Mouse (Mus musculus): ENCODE measurements at regions not wholly inside any gene's neighbourhood (a gene's known extent, or its start where the extent isn't known, plus 50 kb on each side); places are given as distances from the start of the nearest gene placed in this dataset.

DNA sequence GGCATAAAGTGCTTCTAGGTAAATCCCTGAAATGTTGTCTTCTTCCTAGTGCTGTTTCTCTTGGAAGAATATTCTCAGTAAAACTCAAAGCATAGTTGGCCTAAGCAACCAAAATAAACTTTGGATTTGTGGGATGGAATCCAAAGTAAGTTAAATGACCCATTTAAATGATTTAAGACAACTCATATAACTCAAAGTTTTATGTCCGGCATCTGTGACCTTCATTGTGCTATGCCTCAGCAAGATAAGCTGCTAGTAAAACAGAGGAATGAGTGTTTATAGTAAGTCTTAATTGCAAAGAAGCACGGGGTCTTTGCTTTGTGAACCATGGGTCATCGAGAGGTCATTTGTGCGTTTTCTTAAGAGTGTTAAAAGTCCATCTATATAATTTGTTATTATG lies 368.0 kb upstream of the Stxbp6 start:
- no peak for TF ChIP-seq NRF1 (IDR thresholded peaks at IDR 0.05; ENCODE audit: low read depth, low read length)
- no peak for TF ChIP-seq CTCF (conservative IDR thresholded peaks at IDR 0.05 in 1 of 2, IDR thresholded peaks at IDR 0.05 in 1 of 2; ENCODE audit: low read depth in 2 of 2, low read length in 2 of 2)
- no peak for TF ChIP-seq POLR2A (IDR thresholded peaks at IDR 0.05; ENCODE audit: low read depth, low read length)
- TF ChIP-seq CHD2 (IDR thresholded peaks at IDR 0.05; ENCODE audit: low read length): no peak
- TF ChIP-seq EP300 (IDR thresholded peaks at IDR 0.05; ENCODE audit: low read length): no peak
- TF ChIP-seq ZNF384 (IDR thresholded peaks at IDR 0.05; ENCODE audit: low read depth, low read length): no peak
- TF ChIP-seq RCOR1 (conservative IDR thresholded peaks at IDR 0.05; ENCODE audit: low read depth, low read length): no peak
- TF ChIP-seq ELF1 (IDR thresholded peaks at IDR 0.05; ENCODE audit: low read depth, low read length): no peak
- TF ChIP-seq MXI1 (IDR thresholded peaks at IDR 0.05; ENCODE audit: low read depth, low read length): no peak
- no peak for TF ChIP-seq ZMIZ1 (IDR thresholded peaks at IDR 0.05; ENCODE audit: low read depth, low read length)
- no peak for TF ChIP-seq HCFC1 (IDR thresholded peaks at IDR 0.05; ENCODE audit: low read depth, low read length)
- no peak for TF ChIP-seq JUND (conservative IDR thresholded peaks at IDR 0.05; ENCODE audit: low read depth, low read length)

Data from CH12.LX (cell line).